Mouse (Mus musculus) liver, postnatal 0 days (tissue): ENCODE measurements around the gene Rbm47. TPM values are rescaled to one million over a fixed set of nuclear protein-coding genes. Genes with fewer than 3 reads are reported as not detected.

Experiments
- ATAC-seq: fragments of 200-750 bp; cut with Nextera tagmentation; 2 replicates; pipeline ENCODE4 v1.8.0; 2017; ENCODE audit warnings: mild to moderate bottlenecking, moderate library complexity
- DNase-seq: peaks from one replicate; pipeline ENCODE4 v3.0.0-alpha.2; 2016
- H3K27ac ChIP-seq: fragments of 300-500 bp; sonication (generic); 2 replicates; pipeline ENCODE4 v1.5.1; 2014; ENCODE audit warnings: antibody characterized with exemption, moderate library complexity, mild to moderate bottlenecking, low read depth
- H3K27me3 ChIP-seq: fragments of 300-500 bp; sonication (generic); 2 replicates; pipeline ENCODE4 v1.6.1; 2014; ENCODE audit warnings: low read length, control low read depth, mixed read lengths; ENCODE audit not compliant: insufficient read depth
- H3K36me3 ChIP-seq: fragments of 300-500 bp; sonication (generic); replicated peaks from 2 replicates; pipeline ENCODE4 v1.6.1; 2014; ENCODE audit warnings: mild to moderate bottlenecking, control low read depth, low read length, moderate library complexity, mixed read lengths; ENCODE audit not compliant: insufficient read depth
- H3K4me1 ChIP-seq: fragments of 300-500 bp; sonication (generic); 2 replicates; pipeline ENCODE4 v1.6.1; 2014; ENCODE audit warnings: antibody characterized with exemption, mild to moderate bottlenecking, control low read depth; ENCODE audit not compliant: insufficient read depth
- H3K4me2 ChIP-seq: fragments of 300-500 bp; sonication (generic); 2 replicates; pipeline ENCODE4 v1.6.1; 2014; ENCODE audit warnings: low read depth, mild to moderate bottlenecking, low read length, moderate library complexity, mixed read lengths
- H3K4me3 ChIP-seq: fragments of 300-500 bp; sonication (generic); 2 replicates; pipeline ENCODE4 v1.5.1; 2014; ENCODE audit warnings: low read depth, low read length
- H3K9ac ChIP-seq: fragments of 300-500 bp; sonication (generic); replicated peaks from 2 replicates; pipeline ENCODE4 v1.6.1; 2014; ENCODE audit warnings: mild to moderate bottlenecking, moderate library complexity
- H3K9me3 ChIP-seq: fragments of 300-500 bp; sonication (generic); 2 replicates; pipeline ENCODE4 v1.6.1; 2016; ENCODE audit warnings: mild to moderate bottlenecking, control low read depth, low read length, mixed read lengths
- CTCF ChIP-seq: sonication (generic); IDR thresholded peaks from 2 replicates; pipeline ENCODE4 v1.5.1; 2016; ENCODE audit warnings: antibody characterized with exemption, low read depth
- EP300 ChIP-seq: IDR thresholded peaks from 2 replicates; pipeline ENCODE4 v1.6.1; 2016; ENCODE audit warnings: antibody characterized with exemption, low read depth, mild to moderate bottlenecking
- WGBS: fragments of 180-500 bp; shearing (Covaris S2); extraction: QIAGEN DNeasy Blood & Tissue Kit; methylation state at CpG from one replicate; pipeline ENCODE4 v1.1.7; 2014; ENCODE audit not compliant: insufficient replicate concordance; 5-methylcytosine and 5-hydroxymethylcytosine counted together
- polyA plus RNA-seq: library from polyadenylated mRNA; unstranded; fragments of >200 nt; fragmentation: Nextera tagmentation; extraction: Ambion mirVana; gene quantifications from 2 replicates; pipeline ENCODE4 v1.2.1, GENCODE M21; 2015

The Rbm47 gene
- polyA plus RNA-seq, 1 experiment from 2014 or later, result 22.8 TPM

DNA sequence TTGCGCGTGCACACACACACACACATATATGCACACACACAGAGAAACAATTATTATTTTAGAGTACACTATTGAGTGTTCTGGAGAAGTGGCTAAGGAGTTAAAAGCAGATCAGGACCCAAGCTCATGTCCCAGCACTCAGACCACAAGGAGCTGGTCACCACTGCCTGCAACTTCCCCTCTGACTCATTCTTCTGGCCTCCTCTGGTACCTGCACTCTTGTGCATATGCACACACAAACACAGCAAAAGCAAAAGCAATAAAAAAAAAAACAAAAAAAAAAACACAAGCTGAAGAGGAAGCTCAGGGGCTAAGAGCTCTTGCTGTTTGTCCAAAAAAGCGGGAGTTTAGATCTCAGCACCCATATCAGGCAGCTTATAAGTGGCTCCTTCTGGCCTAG lies 25.6 kb downstream of the Rbm47 start:
- peaks cover 14% of the 10 kb centered on the region for H3K27me3 ChIP-seq
- H3K4me3 ChIP-seq, result no peak overlapping the region
- H3K9me3 ChIP-seq, result no peaks in the 10 kb centered on the region
- WGBS, result 87% methylated on average over 3 of the region's 3 CpGs
- ATAC-seq (no peak), DNase-seq (no peak)
- H3K4me1 ChIP-seq, result peaks cover 23% of the 10 kb centered on the region
- no peak overlapping the region for H3K27ac ChIP-seq
- no peak for TF ChIP-seq CTCF
- no peak for TF ChIP-seq EP300
- no peaks in the 10 kb centered on the region for H3K36me3 ChIP-seq
- H3K4me2 ChIP-seq, result no peak overlapping the region
- H3K9ac ChIP-seq, result no peak overlapping the region

DNA sequence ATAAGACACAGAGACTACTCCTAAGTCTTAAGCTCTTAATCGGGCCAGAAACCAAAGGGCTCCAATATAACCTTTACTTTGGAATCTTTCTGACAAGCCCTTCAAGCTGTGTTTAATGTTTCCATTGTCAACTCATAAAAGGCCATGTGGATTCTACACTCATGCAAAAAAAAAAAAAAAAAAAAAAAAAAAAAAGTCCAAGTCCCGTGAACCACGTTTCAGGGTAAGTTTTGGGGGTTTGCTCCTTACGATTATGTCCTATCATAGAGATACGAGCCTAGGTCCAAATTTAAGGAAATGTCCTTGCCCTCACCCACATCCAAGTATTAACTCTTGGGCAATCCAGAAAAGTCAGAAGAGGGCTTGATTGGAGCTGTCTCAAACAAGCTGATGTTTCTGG lies 27.3 kb downstream of the Rbm47 start:
- H3K9me3 ChIP-seq, result no peaks in the 10 kb centered on the region
- H3K9ac ChIP-seq, result no peak overlapping the region
- no peak overlapping the region for H3K27ac ChIP-seq
- peaks cover 27% of the 10 kb centered on the region for H3K4me1 ChIP-seq
- 82% methylated on average over 5 of the region's 5 CpGs for WGBS
- DNase-seq, result no peak
- ATAC-seq, result no peak
- no peak for TF ChIP-seq CTCF
- no peak for TF ChIP-seq EP300
- H3K36me3 ChIP-seq, result no peaks in the 10 kb centered on the region
- peaks cover under 1% of the 10 kb centered on the region for H3K27me3 ChIP-seq
- no peak overlapping the region for H3K4me2 ChIP-seq
- H3K4me3 ChIP-seq, result no peak overlapping the region

DNA sequence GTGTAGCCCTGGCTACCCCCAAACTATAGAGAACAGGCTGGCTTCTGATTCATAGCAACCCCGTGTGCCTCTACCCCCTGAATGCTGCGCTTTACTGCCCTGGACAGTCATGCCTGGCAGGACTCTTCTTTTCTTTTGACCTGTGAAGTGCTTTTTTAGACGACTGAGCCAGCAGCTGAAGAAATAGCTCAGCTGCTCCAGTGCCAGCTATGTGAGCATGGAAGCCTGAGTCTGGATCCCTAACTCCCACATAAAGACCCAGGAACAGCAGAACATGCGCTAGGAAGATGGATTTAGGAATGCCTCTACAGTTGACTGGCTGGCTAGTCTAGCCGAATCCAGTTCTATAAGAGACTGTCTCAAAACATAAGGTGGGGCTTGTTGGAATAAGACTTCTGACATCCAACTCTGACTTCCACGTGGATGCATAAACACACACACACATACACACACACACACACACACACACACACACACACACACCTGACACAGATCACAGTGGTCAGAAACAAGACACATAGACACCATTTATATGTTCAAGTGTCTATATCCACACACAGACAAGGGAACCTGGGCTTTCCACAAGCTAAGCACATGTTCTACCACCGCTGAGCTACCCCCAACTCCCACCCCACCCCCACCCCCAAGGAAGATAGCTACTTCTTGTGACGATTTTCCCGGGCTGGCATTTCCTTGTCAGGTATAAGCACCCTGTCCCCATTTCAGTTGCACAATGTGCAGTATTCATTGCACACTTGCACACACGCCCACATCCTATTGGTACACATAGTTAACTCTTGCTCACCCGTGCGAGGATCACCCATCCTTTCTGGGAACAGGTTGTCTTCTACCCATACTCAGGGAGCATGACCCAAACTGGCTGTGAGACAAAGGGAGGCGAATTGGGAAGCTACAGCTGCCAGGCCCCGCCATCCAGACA lies 29.6 kb downstream of the Rbm47 start:
- 65% methylated on average over 14 of the region's 14 CpGs for WGBS
- peaks cover 44% of the 10 kb centered on the region for H3K4me1 ChIP-seq
- peak; percentile 40 for DNase-seq
- H3K4me3 ChIP-seq, result no peak overlapping the region
- no peak for TF ChIP-seq CTCF
- TF ChIP-seq EP300, result no peak
- H3K9me3 ChIP-seq, result no peaks in the 10 kb centered on the region
- H3K36me3 ChIP-seq, result no peaks in the 10 kb centered on the region
- H3K27ac ChIP-seq, result peak overlapping the region; percentile 48; the same call in 1 of the 2 replicates
- H3K4me2 ChIP-seq, result no peak overlapping the region
- no peak overlapping the region for H3K9ac ChIP-seq
- ATAC-seq, result peak; percentile 46
- no peaks in the 10 kb centered on the region for H3K27me3 ChIP-seq

DNA sequence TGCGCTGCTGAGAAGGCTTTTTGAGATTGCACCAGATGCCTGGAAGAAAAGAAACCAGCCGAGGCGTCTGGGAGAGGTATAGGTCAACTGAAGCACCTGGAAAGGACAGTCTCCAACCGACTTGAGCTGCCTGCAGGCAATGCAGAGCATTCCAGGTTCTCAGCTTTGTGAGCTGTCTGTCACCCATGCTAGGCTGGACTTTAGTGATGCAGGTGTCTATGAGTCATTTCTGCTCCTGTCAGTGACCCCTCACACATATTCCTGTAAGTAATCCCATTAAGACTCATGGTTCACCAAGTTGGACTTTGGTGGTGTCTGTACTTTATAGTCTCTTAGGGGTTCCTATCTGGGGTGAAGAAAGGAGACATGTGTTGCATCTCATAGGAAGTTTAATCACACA lies 31.4 kb downstream of the Rbm47 start:
- Histone ChIP-seq H3K4me2 (no peak overlapping the region), H3K27ac (no peak overlapping the region), H3K27me3 (no peaks in the 10 kb centered on the region), H3K36me3 (no peaks in the 10 kb centered on the region), H3K9me3 (no peaks in the 10 kb centered on the region), H3K4me3 (no peak overlapping the region), H3K9ac (no peak overlapping the region), H3K4me1 (peaks cover 38% of the 10 kb centered on the region)
- ATAC-seq, result no peak
- DNase-seq, result no peak
- WGBS, result 75% methylated on average over 4 of the region's 4 CpGs
- no peak for TF ChIP-seq EP300
- no peak for TF ChIP-seq CTCF

DNA sequence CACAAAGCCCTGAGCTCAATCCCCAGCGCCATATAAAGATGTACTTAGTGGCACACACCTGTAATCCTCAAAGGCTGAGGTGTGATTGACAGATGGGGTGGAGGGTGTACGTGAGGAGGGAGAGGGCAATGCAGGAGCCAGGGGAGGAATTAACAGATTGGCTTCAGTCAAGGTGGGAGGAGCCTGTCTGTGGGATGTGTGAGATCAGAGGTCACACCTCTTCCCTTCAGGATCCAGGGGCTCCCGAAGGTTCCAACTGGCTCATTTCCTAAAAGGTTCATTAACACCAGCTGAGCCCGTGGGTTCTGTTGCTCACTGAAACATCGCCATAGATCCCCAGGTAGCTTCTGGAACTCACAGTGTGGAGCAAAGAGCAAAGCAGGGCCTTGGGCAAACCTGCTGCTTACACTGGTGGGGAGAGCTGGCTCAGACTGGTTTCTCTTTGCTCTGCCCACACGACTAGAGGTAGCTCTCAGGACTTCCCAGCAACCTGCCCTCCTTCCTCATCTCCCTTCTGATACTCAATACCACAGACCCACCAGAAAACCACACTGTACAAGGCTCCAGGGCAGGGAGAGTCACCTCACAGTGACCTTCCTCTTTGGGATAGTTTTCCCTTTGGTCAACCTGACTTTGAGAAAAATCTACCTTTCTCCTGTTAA lies 33.2 kb downstream of the Rbm47 start:
- H3K4me2 ChIP-seq, result peak overlapping the region; percentile 22; the same call in 1 of the 2 replicates
- peak overlapping the region; percentile 21; the same call in 1 of the 2 replicates for H3K9ac ChIP-seq
- WGBS, result 28% methylated on average over 6 of the region's 6 CpGs
- DNase-seq (no peak), ATAC-seq (peak; percentile 60)
- H3K27me3 ChIP-seq, result no peaks in the 10 kb centered on the region
- peaks cover 42% of the 10 kb centered on the region for H3K4me1 ChIP-seq
- H3K9me3 ChIP-seq, result no peaks in the 10 kb centered on the region
- TF ChIP-seq EP300 (no peak), CTCF (no peak)
- H3K27ac ChIP-seq, result peak overlapping the region; percentile 80
- H3K36me3 ChIP-seq, result no peaks in the 10 kb centered on the region
- no peak overlapping the region for H3K4me3 ChIP-seq

DNA sequence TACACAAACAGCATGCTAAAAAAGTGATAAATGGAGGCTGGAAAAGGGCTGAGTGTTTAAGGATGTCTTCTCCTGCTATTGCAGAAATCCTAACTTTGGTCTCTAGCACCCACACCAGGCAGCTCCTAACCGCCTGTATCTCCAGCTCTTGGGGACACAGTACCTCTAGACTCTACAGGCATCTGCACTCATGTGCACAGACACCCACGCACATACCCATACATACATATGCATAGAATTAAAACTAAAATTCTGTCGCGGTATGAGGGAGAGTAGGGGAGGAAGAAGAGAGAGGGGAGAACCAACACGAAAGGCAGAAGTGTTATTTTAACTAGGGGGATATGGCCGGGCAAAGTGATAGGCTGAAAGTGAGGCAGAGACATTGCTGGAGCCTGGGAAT lies 33.7 kb downstream of the Rbm47 start:
- ATAC-seq (no peak), DNase-seq (no peak)
- Histone ChIP-seq H3K36me3 (no peaks in the 10 kb centered on the region), H3K4me1 (peaks cover 44% of the 10 kb centered on the region), H3K4me2 (no peak overlapping the region), H3K9ac (no peak overlapping the region), H3K9me3 (no peaks in the 10 kb centered on the region), H3K4me3 (no peak overlapping the region), H3K27me3 (no peaks in the 10 kb centered on the region), H3K27ac (peak overlapping the region; percentile 80)
- 54% methylated on average over 6 of the region's 6 CpGs for WGBS
- TF ChIP-seq EP300, result no peak
- TF ChIP-seq CTCF, result no peak
